Mouse (Mus musculus) bone marrow, adult 2 months (tissue): Measurements from ENCODE around the gene Map4.

Experiments
- CTCF ChIP-seq: fragments of 200-500 bp; IDR thresholded peaks from 2 replicates; pipeline ENCODE4 v1.5.1; 2011; ENCODE audit warnings: low read length, control low read depth; ENCODE audit not compliant: control insufficient read depth, insufficient read depth
- POLR2A ChIP-seq: fragments of 200-500 bp; IDR thresholded peaks from 2 replicates; pipeline ENCODE4 v1.6.1; 2011; ENCODE audit warnings: low read depth, mild to moderate bottlenecking, control low read depth, low read length, borderline replicate concordance; ENCODE audit not compliant: control insufficient read depth

DNA sequence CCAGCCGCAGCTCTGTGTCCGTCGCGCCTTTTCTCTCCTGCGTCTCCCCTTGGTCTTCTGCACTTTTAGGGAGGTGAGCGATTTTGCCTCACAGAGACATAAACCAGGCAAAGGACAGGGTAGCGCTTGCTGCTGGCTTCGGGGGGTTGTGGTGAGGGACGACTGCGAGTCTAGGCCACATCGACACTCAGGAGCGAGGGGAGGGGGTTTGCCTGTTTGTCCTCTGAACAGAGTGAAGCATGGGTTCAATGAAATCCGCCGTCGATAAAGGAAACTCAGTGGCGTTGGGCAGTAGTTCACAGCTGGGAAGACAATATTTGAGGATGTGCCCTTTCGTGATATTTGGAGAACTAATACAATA is 186.5 kb downstream of the Map4 start, which contains the start of gene Dhx30:
- TF ChIP-seq CTCF (no peak), POLR2A (no peak)
